Mouse (Mus musculus) embryonic stem cell, embryonic (primary cell): Measurements from ENCODE around the gene Limk1.

Source experiments
- CTCF ChIA-PET, 4 experiments: fragments of 300-600 bp in 2 of 4; fragments of 350-600 bp in 2 of 4; sonication (Branson Sonifier 250); formaldehyde crosslinking; loops; one replicate each; lab custom pipeline; 2022; ENCODE audit warnings: inconsistent platforms in 2 of 4; lab: Charles Lee
- POLR2A ChIA-PET, 4 experiments: fragments of 300-600 bp in 2 of 4; fragments of 350-600 bp in 2 of 4; sonication (Branson Sonifier 250); formaldehyde crosslinking; loops; one replicate each; lab custom pipeline; 2022; ENCODE audit warnings: antibody characterized with exemption in 4 of 4, inconsistent platforms in 1 of 4; lab: Charles Lee

The Limk1 gene

DNA sequence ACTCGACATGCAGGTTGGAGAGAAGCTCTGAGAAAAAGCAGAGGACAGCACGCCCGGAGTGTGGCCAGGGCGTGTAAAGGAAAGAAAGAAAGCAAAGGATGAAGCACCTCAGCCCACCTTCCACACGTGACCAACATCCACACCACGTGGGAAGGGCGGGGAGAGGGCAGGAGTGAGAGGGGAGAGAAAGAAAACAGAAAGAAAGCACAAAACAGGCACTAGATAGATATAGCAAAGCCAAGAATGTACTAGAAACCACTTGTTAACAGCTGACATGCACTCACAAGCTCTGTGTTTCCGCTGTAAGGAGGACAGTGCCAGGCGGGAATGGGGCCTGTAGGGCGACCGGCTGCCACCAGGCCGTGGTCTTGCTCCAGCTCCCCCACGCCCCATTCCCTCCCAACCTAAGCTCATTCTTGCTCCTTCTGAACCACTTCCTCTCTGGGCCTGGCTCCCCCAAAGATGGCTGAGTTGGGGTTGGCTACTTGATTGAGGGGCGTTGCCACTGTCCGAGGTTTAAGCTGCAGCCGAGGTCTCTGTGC is 67.2 kb downstream of the Limk1 start:
- ChIA-PET CTCF (interaction anchor here in 3 of 4 experiments (0.5 to 1.9 kb wide), 15 partner anchors 10 to 556 kb away, joined by 3 to 6 read pairs (median 3); partner anchors contain the start of gene Vps37d (in 1 of the 3)), POLR2A (interaction anchor here (0.6 to 11.7 kb wide), 24 partner anchors 9 to 444 kb away, joined by 3 to 174 read pairs (median 4); partner anchors contain the start of genes Eif4h (in 2 of the 4) and Limk1 (in 1 of the 4))

DNA sequence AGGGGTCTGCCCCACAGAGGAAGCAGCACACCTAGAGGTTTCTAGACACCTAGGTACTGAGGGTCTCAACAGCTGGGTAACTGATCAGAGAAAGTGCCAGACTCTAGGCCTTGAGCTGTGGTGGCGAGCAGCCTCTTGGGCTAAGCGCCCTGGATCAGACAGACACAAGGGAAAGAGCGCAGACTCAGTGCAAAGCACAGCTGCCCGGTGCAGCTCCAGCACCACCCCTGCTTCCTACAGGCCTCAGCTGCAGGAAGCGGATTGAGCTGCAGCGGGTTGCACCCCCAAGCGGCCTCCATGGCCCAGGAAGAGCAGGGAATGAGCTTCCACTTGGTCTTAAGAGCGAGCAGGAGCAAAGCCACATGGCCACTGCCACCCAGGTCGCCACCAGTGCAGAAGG is 67.9 kb downstream of the Limk1 start:
- POLR2A ChIA-PET: interaction anchor here in 3 of 4 experiments (0.7 to 11.7 kb wide), 25 partner anchors 9 to 247 kb away, joined by 3 to 174 read pairs (median 4); partner anchors contain the start of genes Eif4h (in 2 of the 3) and Limk1 (in 1 of the 3)
- CTCF ChIA-PET: interaction anchor here in 3 of 4 experiments (0.6 to 1.9 kb wide), 10 partner anchors 11 to 556 kb away, joined by 3 to 6 read pairs (median 4); partner anchors contain the start of gene Vps37d (in 1 of the 3)

DNA sequence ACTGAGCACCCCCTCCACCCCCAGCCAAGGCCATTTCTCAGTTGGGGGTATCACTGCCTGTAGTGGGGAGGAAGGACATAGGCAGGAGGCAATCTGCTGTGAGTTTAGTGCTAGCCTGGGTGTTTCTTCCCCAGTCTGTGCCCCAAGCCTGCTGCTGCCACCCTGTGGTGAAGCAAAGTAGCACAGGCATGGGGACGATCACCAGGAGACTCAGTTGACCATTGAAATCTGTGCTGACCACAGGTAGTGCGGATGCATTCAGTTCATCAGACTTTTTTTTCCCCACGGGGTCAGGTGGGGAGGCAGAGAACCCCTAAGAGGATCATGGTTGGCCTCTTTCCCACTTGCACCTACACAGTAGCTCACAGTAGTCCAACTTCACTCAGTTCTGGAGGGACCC is 71.3 kb downstream of the Limk1 start:
- ChIA-PET CTCF (interaction anchor here (0.6 to 3.5 kb wide), 36 partner anchors 8 to 1238 kb away, joined by 3 to 16 read pairs (median 4); no protein-coding TSS in a partner anchor), POLR2A (interaction anchor here (0.6 to 11.7 kb wide), 19 partner anchors 9 to 528 kb away, joined by 3 to 174 read pairs (median 4); partner anchors contain the start of genes Eif4h (in 1 of the 4), Limk1 (in 1 of the 4) and Syna (in 1 of the 4))

DNA sequence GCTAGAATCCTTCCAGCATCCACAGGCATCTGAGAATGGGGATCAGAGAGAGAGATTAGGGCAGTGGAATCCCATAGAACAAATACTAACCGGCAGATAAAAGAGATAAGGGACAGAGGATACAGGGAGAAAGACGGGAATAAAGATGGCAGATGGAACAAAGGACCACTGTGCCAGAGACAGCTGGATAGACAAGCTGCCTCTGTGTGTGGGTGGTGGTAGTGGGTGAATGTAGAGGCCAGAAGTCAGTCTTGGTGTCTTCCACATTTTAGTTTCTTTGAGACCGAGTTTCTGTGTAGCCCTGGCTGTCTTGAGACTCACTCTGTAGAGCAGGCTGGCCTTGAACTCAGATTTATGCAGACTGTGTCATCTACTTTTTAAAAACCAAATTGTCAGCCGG is 72.6 kb downstream of the Limk1 start:
- ChIA-PET POLR2A (interaction anchor here in 2 of 4 experiments (0.7 to 11.7 kb wide), 11 partner anchors 8 to 362 kb away, joined by 3 to 174 read pairs (median 4); partner anchors contain the start of genes Eif4h (in 1 of the 2) and Limk1 (in 1 of the 2)), CTCF (interaction anchor here in 2 of 4 experiments (0.9 to 3.5 kb wide), 6 partner anchors 10 to 127 kb away, joined by 3 to 16 read pairs (median 4); no protein-coding TSS in a partner anchor)

DNA sequence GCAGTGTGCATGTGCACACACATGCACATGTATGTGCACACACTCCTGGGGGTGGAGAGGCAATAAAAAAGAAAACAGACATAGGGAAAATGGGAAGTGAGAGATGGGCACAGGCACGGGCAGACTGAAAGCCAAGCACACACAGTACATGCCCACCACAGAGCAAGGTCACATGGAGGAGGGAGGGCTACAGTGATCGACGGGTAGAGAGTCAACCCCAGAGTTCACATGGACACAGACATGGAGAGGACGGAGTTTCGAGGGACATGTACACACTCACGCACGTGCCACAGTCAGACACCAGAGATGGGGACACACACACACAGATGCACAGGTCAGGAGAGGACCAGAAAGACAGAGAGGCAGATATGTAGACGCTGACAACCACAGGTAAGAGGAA is 73.0 kb downstream of the Limk1 start:
- ChIA-PET POLR2A (interaction anchor here in 2 of 4 experiments (0.7 to 11.7 kb wide), 7 partner anchors 8 to 327 kb away, joined by 3 to 174 read pairs (median 4); partner anchors contain the start of gene Eif4h (in 1 of the 2)), CTCF (interaction anchor here in 2 of 4 experiments (0.6 to 3.5 kb wide), 6 partner anchors 32 to 126 kb away, joined by 3 to 16 read pairs (median 4); no protein-coding TSS in a partner anchor)

DNA sequence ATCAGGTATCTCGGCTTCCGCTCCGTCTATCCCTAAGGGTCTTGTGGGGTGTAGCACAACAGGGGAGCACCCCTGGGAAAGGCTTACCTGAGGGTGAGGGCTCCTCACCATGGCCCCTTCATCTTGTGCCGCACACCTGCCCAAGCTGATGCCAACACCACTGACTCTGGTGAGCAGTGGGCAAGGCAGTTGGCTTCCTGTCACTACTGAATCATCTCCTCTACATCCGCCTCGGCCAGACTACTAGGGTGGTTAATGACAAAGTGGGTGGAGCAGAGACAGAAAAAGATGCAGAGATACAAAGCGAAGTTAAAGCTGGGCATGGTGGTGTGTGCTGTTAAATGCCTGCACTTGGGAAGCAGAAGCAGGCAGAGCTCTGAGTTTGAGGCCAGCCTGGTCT is 73.6 kb downstream of the Limk1 start, which contains the start of gene Lat2:
Gene Lat2, minus strand, starts transcription at position 224 of the 400 bp plus-strand sequence.
- ChIA-PET POLR2A (interaction anchor here in 2 of 4 experiments (0.8 to 11.7 kb wide), 5 partner anchors 9 to 25 kb away, joined by 3 to 174 read pairs (median 4); partner anchors contain the start of gene Eif4h (in 1 of the 2)), CTCF (interaction anchor here in 2 of 4 experiments (0.6 to 3.5 kb wide), 8 partner anchors 32 to 126 kb away, joined by 3 to 16 read pairs (median 4); no protein-coding TSS in a partner anchor)

DNA sequence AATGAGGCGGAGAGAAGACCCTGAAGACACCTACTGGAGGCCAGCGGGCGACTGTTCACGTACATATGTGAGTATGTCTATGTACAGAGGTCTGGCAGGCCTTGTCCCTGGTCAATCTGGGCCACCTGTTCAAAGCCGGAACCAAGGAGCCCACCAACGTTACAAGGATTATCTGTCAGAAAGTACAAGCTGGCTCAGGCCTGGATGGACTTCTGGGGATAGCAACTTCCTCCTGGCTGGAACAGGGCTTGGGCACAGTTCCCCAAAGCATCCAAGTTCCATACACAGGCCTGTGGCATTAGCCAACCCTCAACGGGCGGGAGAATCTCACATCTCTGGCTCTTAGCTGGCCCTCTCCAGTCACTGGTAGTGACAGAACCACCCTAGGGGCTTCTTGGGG is 74.1 kb downstream of the Limk1 start:
- CTCF ChIA-PET: interaction anchor here in 2 of 4 experiments (0.6 to 1.5 kb wide), 5 partner anchors 9 to 125 kb away, joined by 3 to 5 read pairs (median 4); no protein-coding TSS in a partner anchor
- POLR2A ChIA-PET: interaction anchor here in 2 of 4 experiments (0.5 to 11.7 kb wide), 7 partner anchors 9 to 331 kb away, joined by 3 to 174 read pairs (median 3); no protein-coding TSS in a partner anchor

DNA sequence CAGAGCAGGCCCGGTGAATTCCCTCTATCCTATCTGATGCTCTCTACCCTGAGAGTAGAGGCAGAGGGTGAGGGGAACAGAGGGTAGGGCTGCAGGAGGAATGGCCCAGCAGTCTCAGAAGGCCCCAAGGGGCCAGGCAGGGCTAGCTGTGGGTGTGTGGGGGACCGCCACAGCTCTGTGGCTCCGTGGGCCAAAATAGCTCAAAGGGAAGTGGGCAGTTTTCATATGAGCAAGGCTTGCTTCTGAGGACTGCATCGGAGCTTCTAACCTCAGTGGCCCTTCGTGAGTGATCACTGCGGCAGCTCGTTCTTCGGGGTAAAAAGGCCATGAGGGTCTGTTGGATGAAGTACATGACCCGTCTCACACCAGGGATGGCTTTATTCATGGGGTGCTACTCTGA is 74.7 kb downstream of the Limk1 start:
- ChIA-PET POLR2A (interaction anchor here in 2 of 4 experiments (0.5 to 11.7 kb wide), 7 partner anchors 9 to 386 kb away, joined by 3 to 174 read pairs (median 3); no protein-coding TSS in a partner anchor), CTCF (interaction anchor here in 1 of 4 experiments (0.8 to 1.5 kb wide), 2 partner anchors 10 to 124 kb away, joined by 3 to 4 read pairs; no protein-coding TSS in a partner anchor)

DNA sequence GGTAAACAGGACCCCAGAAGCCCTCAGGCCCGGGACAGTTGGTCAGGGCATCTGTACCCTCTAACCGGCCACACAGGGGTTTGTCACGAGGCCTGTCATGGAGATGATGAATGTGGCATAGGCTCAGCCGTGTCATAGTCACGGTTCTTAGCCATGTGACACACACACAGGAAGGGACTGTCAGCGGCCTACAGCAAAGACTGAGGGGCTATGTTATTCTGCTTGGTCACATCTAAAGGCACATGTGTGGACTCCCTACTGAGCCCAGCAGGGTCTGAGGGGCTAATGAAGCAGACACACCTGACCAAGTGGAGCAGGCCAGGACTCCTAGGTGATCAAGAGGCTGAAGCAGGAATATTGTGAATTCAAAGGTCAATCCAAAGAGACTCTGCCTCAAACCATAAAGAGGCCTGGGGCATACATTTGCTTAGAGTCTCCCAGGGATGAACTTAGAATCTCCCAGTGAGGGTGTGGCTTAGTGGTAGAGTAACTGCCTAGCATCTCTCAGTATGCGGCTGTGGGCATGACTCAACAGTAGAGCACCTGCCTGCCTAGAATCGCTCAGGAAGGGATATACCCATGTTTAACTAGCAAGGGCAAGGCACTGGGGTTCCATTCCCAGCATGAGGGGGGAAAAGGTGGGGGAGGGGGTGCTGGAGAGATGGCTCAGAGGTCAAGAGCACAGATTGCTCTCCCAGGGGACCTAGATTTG is 76.4 kb downstream of the Limk1 start:
- ChIA-PET POLR2A (no interaction called here), CTCF (no interaction called here)

DNA sequence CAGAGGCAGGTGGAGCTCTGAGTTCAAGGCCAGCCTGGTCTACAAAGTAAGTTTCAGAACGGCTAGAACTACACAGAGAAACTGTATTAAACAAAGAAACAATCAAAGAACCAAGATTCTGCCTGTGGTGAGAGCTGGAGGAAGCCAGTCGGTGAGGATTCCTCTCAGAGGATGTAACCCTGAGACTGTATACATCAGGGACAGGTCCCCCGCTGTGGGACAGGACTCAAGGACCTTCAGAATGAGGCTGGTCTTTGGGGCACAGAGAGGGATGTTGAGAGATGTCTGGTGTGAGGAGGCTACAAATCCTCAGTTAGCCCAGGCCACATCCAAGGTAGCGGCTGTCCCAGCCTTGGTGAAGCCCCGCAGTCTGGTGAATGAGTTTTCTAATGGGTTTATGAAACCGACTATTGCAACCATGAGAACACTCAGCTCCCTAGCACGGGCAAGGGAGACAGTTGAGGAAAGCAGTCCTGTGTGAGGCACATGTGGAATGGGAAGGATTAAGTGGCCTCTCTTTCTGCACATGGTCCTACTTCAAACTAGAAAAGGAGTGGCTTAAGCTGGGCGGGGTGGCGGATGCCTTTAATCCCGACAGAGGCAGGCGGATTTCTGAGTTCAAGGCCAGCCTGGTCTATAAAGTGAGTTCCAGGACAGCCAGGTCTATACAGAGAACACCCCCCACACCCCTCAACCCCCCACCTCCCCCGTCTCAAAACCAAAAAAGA is 78.3 kb downstream of the Limk1 start:
- ChIA-PET CTCF (interaction anchor here in 3 of 4 experiments (0.7 to 1.2 kb wide), 5 partner anchors 15 to 119 kb away, joined by 3 to 4 read pairs (median 4); no protein-coding TSS in a partner anchor), POLR2A (interaction anchor here (0.6 to 2.5 kb wide), 7 partner anchors 17 to 225 kb away, joined by 3 to 7 read pairs (median 3); partner anchors contain the start of gene Limk1 (in 1 of the 4))

DNA sequence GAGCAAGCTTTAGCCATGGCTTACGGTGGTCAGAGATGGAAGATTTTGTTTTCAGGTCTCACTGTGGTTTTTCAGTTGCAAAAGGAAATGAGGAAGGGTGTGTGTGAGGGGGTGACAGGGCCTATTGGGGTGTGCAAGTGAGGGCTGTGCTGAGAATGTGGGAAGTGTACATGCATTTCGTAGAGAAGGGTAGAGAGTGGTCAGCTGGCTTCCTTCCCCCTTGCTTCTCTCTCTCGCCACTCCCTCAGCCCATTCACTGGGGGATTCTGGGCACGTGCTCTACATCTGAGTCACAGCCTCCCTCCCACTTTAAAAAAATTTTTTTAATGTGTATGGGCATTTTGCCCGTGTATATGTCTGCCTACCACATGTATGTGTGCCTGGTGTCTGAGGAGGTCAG is 81.3 kb downstream of the Limk1 start:
- ChIA-PET POLR2A (interaction anchor here in 2 of 4 experiments (1.0 to 2.3 kb wide), 10 partner anchors 9 to 65 kb away, joined by 3 to 8 read pairs (median 5); no protein-coding TSS in a partner anchor), CTCF (interaction anchor here in 2 of 4 experiments (0.7 to 3.2 kb wide), 10 partner anchors 10 to 233 kb away, joined by 3 to 16 read pairs (median 4); no protein-coding TSS in a partner anchor)

DNA sequence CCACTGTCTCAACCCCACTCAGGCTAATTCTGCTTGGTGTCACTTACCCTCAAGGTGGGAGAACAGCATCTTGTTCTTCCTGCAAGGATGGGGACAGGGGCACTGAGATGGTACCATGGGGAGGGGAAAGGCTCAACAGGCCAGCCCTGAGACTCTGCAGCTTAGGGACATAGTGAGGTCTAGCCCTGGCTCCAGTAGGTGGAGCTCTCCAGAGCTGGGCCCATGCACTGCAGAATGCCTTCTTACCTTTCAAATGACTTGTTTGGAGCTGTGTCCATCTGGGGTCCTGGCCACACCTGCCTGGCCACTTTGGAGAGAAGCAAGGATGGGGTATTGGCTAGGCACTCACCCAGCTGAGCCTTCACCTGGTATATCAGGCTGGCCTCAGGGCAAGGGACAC is 82.1 kb downstream of the Limk1 start:
- ChIA-PET CTCF (interaction anchor here (0.5 to 3.2 kb wide), 27 partner anchors 9 to 232 kb away, joined by 3 to 19 read pairs (median 4); no protein-coding TSS in a partner anchor), POLR2A (interaction anchor here in 2 of 4 experiments (0.5 to 1.7 kb wide), 11 partner anchors 9 to 380 kb away, joined by 3 to 7 read pairs (median 4); partner anchors contain the start of gene Cldn3 (in 1 of the 2))
